Mouse (Mus musculus): ENCODE measurements around the gene Tusc2. TPM values are rescaled to one million over a fixed set of nuclear protein-coding genes. Genes with fewer than 3 reads are reported as not detected.
A peak's percentile ranks its signal among the peaks of the same experiment; 100 is the strongest.

Tusc2 gene
- total RNA-seq, 2 experiments from 2014 or later, result 63.0 to 64.1 TPM

GRCm38 (mm10) chr9:107586974-107587832, 24.1 kb downstream of the Tusc2 start, which contains the start of gene Ifrd2:
Gene Ifrd2, plus strand, starts transcription at chr9:107587642.
- peak; percentile 91 to 99 for DNase-seq (ENCODE audit: low spot score in 2 of 2)

GRCm38 (mm10) chr9:107587833-107588639, 25.0 kb downstream of the Tusc2 start:
- DNase-seq (ENCODE audit: low spot score in 2 of 2), result no peak

GRCm38 (mm10) chr9:107590058-107590772, 27.2 kb downstream of the Tusc2 start:
- DNase-seq (ENCODE audit: low spot score in 2 of 2), result no peak

- DNase-seq (ENCODE audit: low spot score in 2 of 2), result no peak
Observed at GRCm38 (mm10) chr9:107590773-107591060, 27.7 kb downstream of the Tusc2 start.

GRCm38 (mm10) chr9:107593101-107593976, 30.3 kb downstream of the Tusc2 start:
- no peak for DNase-seq (ENCODE audit: low spot score in 2 of 2)

GRCm38 (mm10) chr9:107594281-107595062, 31.4 kb downstream of the Tusc2 start:
- no peak for DNase-seq (ENCODE audit: low spot score in 2 of 2)

GRCm38 (mm10) chr9:107596619-107597569, 33.8 kb downstream of the Tusc2 start:
- DNase-seq (ENCODE audit: low spot score in 2 of 2), result no peak

GRCm38 (mm10) chr9:107598385-107598784, 35.3 kb downstream of the Tusc2 start:
- no peak for DNase-seq (ENCODE audit: low spot score in 2 of 2)

- no peak for DNase-seq (ENCODE audit: low spot score in 2 of 2)
Observed at GRCm38 (mm10) chr9:107599433-107599832, 36.4 kb downstream of the Tusc2 start.

GRCm38 (mm10) chr9:107599842-107600241, 36.8 kb downstream of the Tusc2 start:
- DNase-seq (ENCODE audit: low spot score in 2 of 2), result no peak

GRCm38 (mm10) chr9:107600745-107601144, 37.7 kb downstream of the Tusc2 start:
- DNase-seq (ENCODE audit: low spot score in 2 of 2), result no peak

GRCm38 (mm10) chr9:107601275-107601674, 38.2 kb downstream of the Tusc2 start:
- DNase-seq (ENCODE audit: low spot score in 2 of 2), result no peak

GRCm38 (mm10) chr9:107602068-107602648, 39.1 kb downstream of the Tusc2 start:
- DNase-seq (ENCODE audit: low spot score in 2 of 2), result peak; percentile 93 to 94

- no peak for DNase-seq (ENCODE audit: low spot score in 2 of 2)
Observed at GRCm38 (mm10) chr9:107603251-107603650, 40.2 kb downstream of the Tusc2 start.

GRCm38 (mm10) chr9:107605041-107605661, 42.1 kb downstream of the Tusc2 start:
- no peak for DNase-seq (ENCODE audit: low spot score in 2 of 2)

- no peak for DNase-seq (ENCODE audit: low spot score in 2 of 2)
Observed at GRCm38 (mm10) chr9:107606591-107606990, 43.5 kb downstream of the Tusc2 start.

GRCm38 (mm10) chr9:107607036-107607435, 44.0 kb downstream of the Tusc2 start:
- DNase-seq (ENCODE audit: low spot score in 2 of 2), result no peak
